Mouse (Mus musculus): Measurements from ENCODE around the gene Bard1.

DNA sequence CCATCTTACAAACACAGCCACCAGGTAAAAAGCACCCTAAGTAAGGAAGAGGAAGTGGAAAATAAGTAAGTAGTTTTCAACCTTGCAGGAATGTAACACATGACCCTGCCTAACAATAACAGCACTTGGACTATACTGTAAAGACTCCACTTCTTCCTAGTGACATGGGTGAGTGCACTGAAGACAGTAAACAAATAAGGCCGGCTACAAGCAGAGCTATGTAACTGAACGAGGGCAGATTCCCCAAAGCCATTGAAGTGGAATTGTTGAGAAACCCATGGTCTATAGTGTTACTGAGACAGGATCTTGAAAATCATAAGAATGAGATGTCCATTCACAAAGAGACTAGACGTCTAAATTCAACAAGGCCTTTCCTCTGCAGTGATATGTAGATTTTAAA, 27.3 kb downstream of the Bard1 start:
- no peak for TF ChIP-seq CTCF (IDR thresholded peaks at IDR 0.05; ENCODE audit: borderline replicate concordance, extremely low read depth, insufficient read depth, insufficient read length)
- no peak for TF ChIP-seq POLR2A (IDR thresholded peaks at IDR 0.05; ENCODE audit: borderline replicate concordance, extremely low read depth, insufficient read depth, insufficient read length, poor library complexity, severe bottlenecking)

All from brain, embryonic 14.5 days (tissue).